Mouse (Mus musculus): Measurements from ENCODE around the gene Mul1.

DNA sequence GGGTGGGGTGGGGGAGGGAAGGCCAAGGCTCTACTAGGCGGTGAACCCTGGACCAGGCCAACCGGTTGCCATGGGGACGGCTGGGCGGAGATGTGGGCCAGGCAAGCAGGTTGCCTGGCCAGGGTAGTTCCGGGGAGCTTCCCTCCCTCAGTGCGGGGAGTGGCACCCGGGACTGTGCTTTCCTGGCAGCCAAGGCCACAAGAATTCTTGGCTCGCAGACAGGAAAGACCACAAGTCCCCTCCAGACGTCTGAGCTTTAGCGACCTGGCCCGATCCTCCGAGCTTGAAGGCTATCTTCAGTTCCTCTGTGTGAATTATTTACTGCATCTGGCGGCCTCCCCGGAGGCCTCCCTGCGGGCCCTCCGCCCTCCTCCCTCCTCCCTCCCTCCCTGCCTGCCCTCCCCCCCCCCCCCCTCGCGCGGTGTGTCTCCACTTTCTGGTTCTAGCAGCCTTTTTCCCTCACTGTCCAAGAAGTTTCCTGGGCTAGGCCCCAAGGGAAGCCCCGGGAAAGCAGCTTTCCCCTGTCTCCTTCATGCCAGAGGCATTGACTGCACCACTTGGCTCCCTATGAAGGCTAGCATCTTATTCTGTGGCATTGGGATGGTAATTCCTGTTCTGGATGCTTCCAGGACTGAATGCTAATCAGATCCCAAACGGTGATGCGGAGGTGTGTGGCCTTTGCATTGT lies 30.3 kb downstream of the Mul1 start:
- no peak for TF ChIP-seq POLR2A (IDR thresholded peaks at IDR 0.05; ENCODE audit: insufficient read depth, low read depth, low read length)
- no peak for TF ChIP-seq CTCF (IDR thresholded peaks at IDR 0.05; ENCODE audit: insufficient read depth, low read depth, low read length)

Measured in olfactory bulb, adult 2 months (tissue).